Mouse (Mus musculus) limb, embryonic 14.5 days (tissue): Measurements from ENCODE around the gene Bzw2. TPM values are rescaled to one million over a fixed set of nuclear protein-coding genes. Genes with fewer than 3 reads are reported as not detected.

Experiments
- ATAC-seq: fragments of 200-750 bp; cut with Nextera tagmentation; 2 replicates; pipeline ENCODE4 v1.8.0; 2017; ENCODE audit warnings: low read depth, moderate number of reproducible peaks, moderate TSS enrichment; ENCODE audit not compliant: low FRiP score
- DNase-seq: peaks from one replicate; pipeline ENCODE4 v3.0.0-alpha.2; 2015; ENCODE audit warnings: low spot score
- H3K27ac ChIP-seq: fragments of 300-500 bp; sonication (generic); replicated peaks from 2 replicates; pipeline ENCODE4 v1.5.1; 2014; ENCODE audit warnings: low read depth, mild to moderate bottlenecking, low read length, moderate library complexity, mixed read lengths
- H3K27me3 ChIP-seq: fragments of 300-500 bp; sonication (generic); 2 replicates; pipeline ENCODE4 v1.6.1; 2014; ENCODE audit warnings: low read length, mixed read lengths; ENCODE audit not compliant: control insufficient read depth, insufficient read depth
- H3K36me3 ChIP-seq: fragments of 300-500 bp; sonication (generic); 2 replicates; pipeline ENCODE4 v1.6.1; 2014; ENCODE audit warnings: mild to moderate bottlenecking, low read length, moderate library complexity, mixed read lengths; ENCODE audit not compliant: control insufficient read depth, insufficient read depth
- H3K4me1 ChIP-seq: fragments of 300-500 bp; sonication (generic); 2 replicates; pipeline ENCODE4 v1.6.1; 2014; ENCODE audit warnings: antibody characterized with exemption, low read length, mixed read lengths; ENCODE audit not compliant: control insufficient read depth, insufficient read depth
- H3K4me2 ChIP-seq: fragments of 300-500 bp; sonication (generic); replicated peaks from 2 replicates; pipeline ENCODE4 v1.6.1; 2014; ENCODE audit warnings: low read depth, mild to moderate bottlenecking, low read length, moderate library complexity; ENCODE audit not compliant: severe bottlenecking
- H3K4me3 ChIP-seq: fragments of 300-500 bp; sonication (generic); replicated peaks from 2 replicates; pipeline ENCODE4 v1.5.1; 2014; ENCODE audit warnings: low read length
- H3K9ac ChIP-seq: fragments of 300-500 bp; sonication (generic); 2 replicates; pipeline ENCODE4 v1.6.1; 2014; ENCODE audit warnings: mild to moderate bottlenecking, low read depth, low read length, moderate library complexity; ENCODE audit not compliant: severe bottlenecking
- H3K9me3 ChIP-seq: fragments of 300-500 bp; sonication (generic); 2 replicates; pipeline ENCODE4 v1.6.1; 2016; ENCODE audit warnings: low read length; ENCODE audit not compliant: control insufficient read depth
- POLR2A ChIP-seq: fragments of 200-500 bp; IDR thresholded peaks from 2 replicates; pipeline ENCODE4 v1.8.0; 2012; ENCODE audit warnings: inconsistent platforms, mild to moderate bottlenecking, moderate library complexity, borderline replicate concordance; ENCODE audit not compliant: insufficient read depth, insufficient read length; ENCODE audit errors: extremely low read depth
- WGBS: fragments of 180-500 bp; shearing (Covaris S2); extraction: QIAGEN DNeasy Blood & Tissue Kit; methylation state at CpG from one replicate; pipeline ENCODE4 v1.1.7; 2014; 5-methylcytosine and 5-hydroxymethylcytosine counted together
- polyA plus RNA-seq, 2 experiments: library from polyadenylated mRNA; depleted of rRNA in 1 of 2; stranded (reverse) in 1 of 2; unstranded in 1 of 2; fragments of >200 nt; fragmentation: Nextera tagmentation in 1 of 2; extraction: Ambion mirVana in 1 of 2; gene quantifications; 2 replicates each; pipeline versions ENCODE4 v1.2.1 to v1.2.3; 2012 to 2014

The Bzw2 gene
- polyA plus RNA-seq, 2 experiments = 112 to 183 TPM

- H3K9ac ChIP-seq = no peak overlapping the region
- H3K4me2 ChIP-seq = no peak overlapping the region
- WGBS = 89% methylated on average over 2 of the region's 2 CpGs
- no peaks in the 10 kb centered on the region for H3K9me3 ChIP-seq
- H3K27me3 ChIP-seq = no peaks in the 10 kb centered on the region
- peaks cover 11% of the 10 kb centered on the region for H3K4me1 ChIP-seq
- no peak overlapping the region for H3K4me3 ChIP-seq
- H3K36me3 ChIP-seq = no peaks in the 10 kb centered on the region; the same call in 1 of the 2 replicates
- TF ChIP-seq POLR2A = no peak
- ATAC-seq (no peak), DNase-seq (no peak)
- no peak overlapping the region for H3K27ac ChIP-seq
Observed at GRCm38 (mm10) chr12:36150737-36151136, 7.1 kb downstream of the Bzw2 start.

DNA sequence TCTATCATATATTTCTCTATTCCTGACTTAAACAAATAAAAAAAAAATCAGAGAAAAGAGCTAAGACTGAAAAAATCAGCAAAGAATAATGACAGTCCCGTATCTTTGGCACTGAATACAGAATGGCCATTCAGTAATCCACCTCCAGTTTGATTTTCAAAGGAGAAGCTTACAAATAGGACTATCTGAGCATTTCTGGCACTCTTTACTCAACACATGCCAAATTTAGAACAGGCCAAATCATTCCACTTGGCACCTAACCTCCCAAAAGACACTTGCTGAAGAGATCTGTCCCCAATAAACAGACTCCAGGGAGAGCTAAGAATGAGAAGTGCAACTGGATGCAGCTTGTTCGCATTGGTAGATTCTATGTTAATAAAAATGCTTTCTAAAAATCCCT, 7.6 kb downstream of the Bzw2 start:
- Histone ChIP-seq H3K4me1 (peaks cover 7% of the 10 kb centered on the region), H3K9ac (no peak overlapping the region), H3K27me3 (no peaks in the 10 kb centered on the region), H3K4me3 (no peak overlapping the region), H3K27ac (no peak overlapping the region), H3K9me3 (no peaks in the 10 kb centered on the region), H3K36me3 (no peaks in the 10 kb centered on the region; the same call in 1 of the 2 replicates), H3K4me2 (no peak overlapping the region)
- TF ChIP-seq POLR2A = no peak
- no peak for DNase-seq
- ATAC-seq = no peak
- 92% methylated on average over 2 of the region's 2 CpGs for WGBS

DNA sequence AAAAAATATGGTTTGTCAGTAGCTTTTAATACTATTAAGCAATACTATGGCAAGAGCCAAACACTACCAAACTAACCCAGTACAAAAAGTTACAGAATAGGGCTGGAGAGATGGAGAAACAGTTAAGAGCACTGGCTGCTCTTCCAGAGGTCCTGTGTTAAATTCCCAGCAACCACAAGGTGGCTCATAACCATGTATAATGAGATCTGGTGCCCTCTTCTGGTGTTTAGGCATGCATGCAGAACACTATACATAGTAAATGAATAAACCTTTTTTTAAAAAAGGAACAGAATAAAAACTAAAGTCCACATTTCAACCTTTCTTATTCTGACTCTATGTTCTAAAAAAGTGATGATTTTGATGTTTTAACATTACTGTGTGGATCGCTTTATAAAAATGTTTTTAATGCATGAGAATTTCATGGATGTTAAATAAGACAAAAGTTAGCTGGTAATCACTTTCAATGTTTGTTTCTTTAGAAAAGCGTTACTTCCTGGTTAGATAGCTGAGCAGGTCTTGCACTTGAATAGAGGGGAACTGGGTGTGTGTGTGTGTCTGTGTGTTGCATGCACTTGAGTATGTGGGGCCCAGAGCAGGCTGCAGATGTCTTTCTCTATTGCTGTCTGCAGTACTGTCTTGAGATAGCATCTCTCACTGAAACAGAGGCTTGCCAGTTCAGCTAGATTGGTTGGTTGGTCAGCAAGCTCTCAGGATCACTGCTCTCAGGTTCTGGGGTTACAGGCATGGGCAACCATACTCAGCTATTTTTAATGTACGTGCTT, 11.5 kb downstream of the Bzw2 start:
- no peak for ATAC-seq
- H3K4me1 ChIP-seq = 0 out of 2 replicates have a peak, but pooled peaks cover 2% of the 10 kb centered on the region
- TF ChIP-seq POLR2A = no peak
- H3K27ac ChIP-seq = no peak overlapping the region
- no peaks in the 10 kb centered on the region; the same call in 1 of the 2 replicates for H3K36me3 ChIP-seq
- H3K4me2 ChIP-seq = no peak overlapping the region
- DNase-seq = no peak
- H3K9ac ChIP-seq = no peak overlapping the region
- 97% methylated on average over 3 of the region's 3 CpGs for WGBS
- H3K4me3 ChIP-seq = no peak overlapping the region
- H3K9me3 ChIP-seq = no peaks in the 10 kb centered on the region
- H3K27me3 ChIP-seq = no peaks in the 10 kb centered on the region

DNA sequence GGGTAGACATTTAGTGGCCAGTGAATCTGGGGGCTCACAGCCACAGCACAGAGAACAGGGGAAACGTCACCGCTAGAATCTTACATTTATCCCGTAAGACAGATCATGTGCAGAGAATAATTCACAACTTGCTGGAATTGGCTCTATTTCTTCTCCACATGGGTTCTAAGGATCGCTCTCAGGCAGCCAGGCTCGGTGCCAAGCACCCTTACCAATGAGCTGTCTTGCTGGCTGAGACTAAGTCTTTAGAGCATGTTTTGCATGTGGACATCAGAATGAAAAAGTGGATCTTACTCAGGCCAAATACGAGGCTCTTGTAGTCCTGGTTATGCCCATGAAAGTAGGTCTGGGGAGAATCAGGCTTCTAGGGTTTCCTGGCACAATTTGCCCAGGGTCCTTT, 17.5 kb downstream of the Bzw2 start:
- ATAC-seq (no peak), DNase-seq (no peak)
- no peak for TF ChIP-seq POLR2A
- Histone ChIP-seq H3K27me3 (no peaks in the 10 kb centered on the region), H3K4me1 (peaks cover 2% of the 10 kb centered on the region; the same call in 1 of the 2 replicates), H3K4me3 (no peak overlapping the region), H3K36me3 (peaks cover 8% of the 10 kb centered on the region), H3K9ac (no peak overlapping the region), H3K27ac (no peak overlapping the region), H3K4me2 (no peak overlapping the region), H3K9me3 (no peaks in the 10 kb centered on the region)
- WGBS = 83% methylated on average over 6 of the region's 6 CpGs

DNA sequence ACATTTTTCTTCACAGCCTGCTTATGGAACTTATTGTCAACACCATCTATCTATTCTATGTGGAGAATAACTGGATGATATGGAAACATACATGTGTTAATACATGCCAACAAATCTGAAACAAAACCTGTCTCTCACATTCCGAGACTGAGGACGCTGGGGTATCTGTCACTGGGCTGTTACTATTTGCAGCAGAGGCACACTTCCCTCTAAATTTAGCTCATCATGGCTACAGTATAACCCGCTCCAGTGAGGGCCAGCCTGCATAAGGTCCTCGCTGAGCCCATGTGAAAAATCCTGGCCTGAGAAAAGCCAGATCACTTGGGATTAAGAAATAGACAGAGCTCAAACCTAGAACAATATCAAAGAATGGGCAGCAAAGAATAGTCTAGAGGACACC, 20.7 kb downstream of the Bzw2 start:
- H3K4me1 ChIP-seq = peaks cover 2% of the 10 kb centered on the region; the same call in 1 of the 2 replicates
- ATAC-seq (no peak), DNase-seq (no peak)
- H3K27me3 ChIP-seq = no peaks in the 10 kb centered on the region
- WGBS = 89% methylated on average over 4 of the region's 4 CpGs
- no peaks in the 10 kb centered on the region for H3K9me3 ChIP-seq
- no peak overlapping the region for H3K4me2 ChIP-seq
- H3K4me3 ChIP-seq = no peak overlapping the region
- H3K27ac ChIP-seq = no peak overlapping the region
- peaks cover 22% of the 10 kb centered on the region for H3K36me3 ChIP-seq
- H3K9ac ChIP-seq = no peak overlapping the region
- no peak for TF ChIP-seq POLR2A
